Mouse (Mus musculus) spleen, adult 2 months (tissue): ENCODE measurements around the gene 1700019N19Rik. TPM values are rescaled to one million over a fixed set of nuclear protein-coding genes. Genes with fewer than 3 reads are reported as not detected.

Experiments used
- DNase-seq, 2 experiments: peaks; one replicate each; pipeline versions ENCODE4 v3.0.0 to v3.0.0-alpha.2; 2012 to 2021; ENCODE audit warnings: low spot score in 2 of 2, low read depth in 1 of 2
- H3K27ac ChIP-seq: fragments of 200-500 bp; 2 replicates; pipeline ENCODE4 v1.5.1; 2012; ENCODE audit warnings: low read length, inconsistent platforms; ENCODE audit not compliant: insufficient read depth
- H3K27me3 ChIP-seq: fragments of 200-500 bp; 2 replicates; pipeline ENCODE4 v1.6.1; 2012; ENCODE audit warnings: mild to moderate bottlenecking, moderate library complexity, low read length, inconsistent platforms; ENCODE audit not compliant: control insufficient read depth, insufficient read depth
- H3K36me3 ChIP-seq: fragments of 200-500 bp; 2 replicates; pipeline ENCODE4 v1.6.1; 2012; ENCODE audit warnings: mild to moderate bottlenecking, low read length, inconsistent platforms; ENCODE audit not compliant: control insufficient read depth, insufficient read depth
- H3K4me1 ChIP-seq: fragments of 200-500 bp; 2 replicates; pipeline ENCODE4 v1.6.1; 2011; ENCODE audit warnings: inconsistent platforms; ENCODE audit not compliant: control insufficient read depth, insufficient read depth, insufficient read length
- H3K4me3 ChIP-seq: fragments of 200-500 bp; 2 replicates; pipeline ENCODE4 v1.5.1; 2011; ENCODE audit warnings: mild to moderate bottlenecking, inconsistent platforms; ENCODE audit not compliant: insufficient read depth, insufficient read length; ENCODE audit errors: extremely low read depth
- CTCF ChIP-seq: fragments of 200-500 bp; IDR thresholded peaks from 2 replicates; pipeline ENCODE4 v1.5.1; 2011; ENCODE audit warnings: mild to moderate bottlenecking, inconsistent platforms; ENCODE audit not compliant: insufficient read depth, insufficient read length, insufficient replicate concordance; ENCODE audit errors: extremely low read depth
- POLR2A ChIP-seq: fragments of 200-500 bp; IDR thresholded peaks from 2 replicates; pipeline ENCODE4 v1.6.1; 2011; ENCODE audit warnings: low read depth, low read length, inconsistent platforms
- WGBS: fragments of 180-500 bp; shearing (Covaris S2); methylation state at CpG from one replicate; pipeline ENCODE4 v1.1.7; 2018; 5-methylcytosine and 5-hydroxymethylcytosine counted together
- polyA plus RNA-seq: library from polyadenylated mRNA; depleted of rRNA; stranded (reverse); fragments of >200 nt; gene quantifications from 2 replicates; pipeline ENCODE4 v1.2.3, GENCODE M21; 2012

1700019N19Rik gene
- polyA plus RNA-seq, 1 experiment = not detected

DNA sequence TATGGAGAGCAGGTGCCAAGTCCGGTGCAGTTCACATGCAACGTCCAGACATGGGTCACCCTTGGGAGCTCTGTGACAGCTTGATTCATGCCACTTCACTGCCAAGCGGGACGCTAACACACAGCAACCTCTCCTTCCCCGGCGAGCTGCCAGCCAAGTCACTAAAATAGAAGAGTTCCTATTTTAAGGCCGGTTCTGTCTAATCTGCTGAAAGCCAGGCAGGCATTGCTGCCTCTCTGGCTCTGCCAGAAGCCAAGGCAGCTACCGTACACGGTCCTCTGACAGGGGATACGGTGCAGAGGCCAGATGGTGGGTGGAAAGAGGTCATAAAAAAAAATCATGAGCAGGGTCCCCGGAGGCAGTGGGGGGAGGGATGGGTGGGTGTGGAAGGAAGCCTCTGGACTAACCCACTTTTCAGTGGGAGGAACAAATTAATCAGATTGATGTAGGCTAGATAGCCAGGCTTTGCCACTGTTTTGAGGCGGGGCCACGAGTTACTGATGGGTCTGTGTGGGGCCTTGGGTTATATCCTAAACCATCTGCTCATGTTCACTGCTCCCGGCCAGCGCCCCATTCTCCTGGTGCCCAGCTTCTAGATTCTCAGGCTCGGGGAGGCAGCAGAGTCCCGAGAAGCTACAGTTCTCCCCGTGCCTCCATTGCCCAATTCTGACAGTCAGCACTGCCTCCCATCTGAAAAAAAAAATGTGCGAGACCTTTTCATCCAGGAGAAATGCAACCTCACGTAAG lies 28.4 kb upstream of the 1700019N19Rik start:
- TF ChIP-seq POLR2A (no peak), CTCF (no peak)
- Histone ChIP-seq H3K27ac (no peak overlapping the region), H3K36me3 (no peaks in the 10 kb centered on the region), H3K4me1 (peaks cover 19% of the 10 kb centered on the region; the same call in 1 of the 2 replicates), H3K4me3 (no peak overlapping the region), H3K27me3 (no peaks in the 10 kb centered on the region)
- 38% methylated on average over 20 of the region's 20 CpGs for WGBS
- no peak for DNase-seq

DNA sequence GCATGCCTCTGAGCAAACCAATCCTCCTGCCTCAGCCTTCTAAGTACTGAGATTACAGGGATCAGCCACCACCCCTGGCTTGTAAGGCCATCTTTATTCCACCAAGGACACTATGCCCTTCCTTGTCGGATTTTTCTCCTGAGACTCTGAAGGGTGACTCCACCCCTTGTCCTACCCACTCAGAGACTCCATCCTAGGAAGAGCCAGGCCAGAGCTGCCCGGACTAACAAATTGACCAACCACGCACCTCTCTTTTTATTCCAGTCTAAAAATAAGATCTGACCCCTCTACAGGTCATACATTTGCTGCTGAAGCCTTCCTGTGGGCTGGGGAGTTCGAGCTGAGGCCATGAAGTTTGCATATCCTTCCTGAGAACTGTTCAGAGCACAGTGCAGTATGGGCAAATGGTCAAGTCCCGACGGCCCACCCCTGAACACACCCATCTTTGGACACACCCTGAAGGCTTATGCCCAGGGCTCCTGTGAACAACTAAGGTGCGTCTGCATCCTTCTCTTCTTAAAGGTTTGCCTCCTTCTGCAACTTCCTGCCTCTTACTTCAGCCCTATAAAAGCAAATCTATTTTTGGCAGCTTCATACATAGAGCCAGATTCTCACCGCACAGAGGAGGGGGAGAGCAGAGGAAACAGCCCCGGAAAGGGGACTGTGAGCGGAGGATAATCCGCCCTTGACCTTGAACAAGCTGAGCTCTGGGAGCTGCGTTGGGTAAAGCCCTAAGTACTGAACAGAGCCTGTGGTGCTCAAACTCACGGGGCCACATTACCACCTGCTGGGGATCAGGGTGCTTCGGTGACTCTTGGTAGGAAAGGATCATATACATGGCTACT lies 24.5 kb upstream of the 1700019N19Rik start:
- Histone ChIP-seq H3K27me3 (no peaks in the 10 kb centered on the region), H3K4me3 (no peak overlapping the region), H3K4me1 (peaks cover 31% of the 10 kb centered on the region; the same call in 1 of the 2 replicates), H3K36me3 (no peaks in the 10 kb centered on the region), H3K27ac (peak overlapping the region; percentile 21)
- WGBS = 22% methylated on average over 14 of the region's 14 CpGs
- peak in 1 of 2 experiments; percentile 26 for DNase-seq
- no peak for TF ChIP-seq CTCF

DNA sequence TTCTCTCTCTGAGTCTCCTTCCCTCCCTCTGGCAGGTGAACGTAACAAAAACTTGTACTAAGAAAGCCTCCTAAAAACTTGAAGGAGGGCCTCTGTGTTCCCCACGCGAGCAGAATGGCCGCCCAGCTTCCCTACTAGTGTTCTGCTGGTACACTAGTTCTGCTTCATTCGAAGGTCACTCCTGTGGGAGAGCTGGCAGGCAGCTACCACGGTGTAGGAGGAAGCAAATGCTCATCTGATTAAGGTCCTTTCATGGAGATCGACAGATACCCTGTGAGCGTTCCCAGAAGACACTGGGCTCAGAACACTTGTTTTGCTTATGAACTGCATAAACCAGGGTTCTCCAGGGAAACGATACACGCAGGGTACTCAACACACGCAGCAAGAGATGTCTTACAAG lies 23.1 kb upstream of the 1700019N19Rik start:
- no peak overlapping the region for H3K27ac ChIP-seq
- H3K36me3 ChIP-seq = no peaks in the 10 kb centered on the region
- TF ChIP-seq POLR2A (no peak), CTCF (no peak)
- 79% methylated on average over 11 of the region's 11 CpGs for WGBS
- H3K4me3 ChIP-seq = no peak overlapping the region
- peaks cover 31% of the 10 kb centered on the region; the same call in 1 of the 2 replicates for H3K4me1 ChIP-seq
- H3K27me3 ChIP-seq = no peaks in the 10 kb centered on the region
- no peak for DNase-seq

DNA sequence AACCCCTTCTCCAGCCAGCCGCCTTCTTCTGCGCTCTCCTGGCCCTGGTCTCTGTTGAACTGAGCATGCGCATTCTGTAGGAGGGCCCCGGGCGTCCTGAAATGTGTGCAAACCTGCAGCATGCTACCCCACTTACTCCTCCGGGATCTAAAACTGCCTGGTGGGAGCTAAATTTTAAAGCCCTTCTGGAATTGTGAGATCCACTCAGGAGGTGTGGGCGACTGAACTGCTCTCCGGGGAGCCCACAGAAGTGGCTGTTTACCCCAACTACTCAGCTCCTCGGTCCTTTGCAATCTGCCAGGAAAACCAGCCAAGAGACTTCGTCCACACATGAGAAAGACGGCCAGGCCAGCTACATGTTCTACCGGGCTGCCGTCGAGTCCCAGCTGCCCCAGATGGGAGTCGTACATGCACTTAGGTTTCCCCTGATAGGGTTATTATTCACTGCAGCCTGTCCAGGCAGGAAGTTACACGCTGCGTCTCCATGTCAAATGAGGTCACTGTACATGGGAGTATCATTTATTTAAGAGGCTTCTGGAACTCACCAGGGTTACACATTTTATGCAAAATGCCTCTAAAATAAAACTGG lies 22.3 kb upstream of the 1700019N19Rik start:
- Histone ChIP-seq H3K27me3 (no peaks in the 10 kb centered on the region), H3K36me3 (no peaks in the 10 kb centered on the region), H3K4me1 (peaks cover 28% of the 10 kb centered on the region; the same call in 1 of the 2 replicates), H3K4me3 (no peak overlapping the region), H3K27ac (no peak overlapping the region)
- no peak for DNase-seq
- TF ChIP-seq POLR2A (no peak), CTCF (no peak)
- 74% methylated on average over 17 of the region's 17 CpGs for WGBS

DNA sequence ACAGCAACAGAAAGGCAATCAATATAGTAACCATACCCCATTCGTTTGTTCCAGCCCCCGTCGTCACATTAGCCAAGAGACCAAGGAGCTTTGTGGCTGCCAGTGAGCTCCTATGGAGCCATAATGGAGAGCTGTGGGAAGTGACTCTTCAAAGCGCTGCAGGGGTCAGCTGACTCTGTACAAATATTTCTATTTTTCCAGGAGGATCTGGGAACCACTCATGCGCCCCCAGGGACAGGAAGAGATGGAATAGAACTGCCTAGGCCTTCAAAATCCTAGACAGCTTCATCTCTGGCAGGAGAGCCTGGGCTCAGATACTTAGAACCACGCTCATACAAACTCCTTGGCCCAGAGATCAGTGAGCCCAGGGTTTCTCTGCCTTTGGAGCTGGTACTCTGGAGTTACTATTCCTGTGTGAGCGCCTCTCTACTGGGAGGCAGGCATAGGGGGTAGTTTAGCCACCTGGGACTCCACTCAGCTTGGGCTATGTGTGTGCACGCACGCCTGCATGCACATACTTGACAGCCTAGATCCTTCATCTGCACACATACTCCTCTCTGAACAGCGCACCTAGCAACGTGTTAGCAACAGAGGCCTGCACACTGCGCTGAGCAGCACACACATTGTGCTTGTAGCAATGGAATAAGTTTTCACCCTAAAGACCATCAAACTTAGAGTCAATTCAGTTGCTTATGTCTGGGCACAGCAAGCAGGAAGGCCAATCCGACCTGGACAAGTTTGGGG lies 21.1 kb upstream of the 1700019N19Rik start:
- no peak overlapping the region for H3K27ac ChIP-seq
- H3K4me1 ChIP-seq = peaks cover 28% of the 10 kb centered on the region; the same call in 1 of the 2 replicates
- TF ChIP-seq CTCF = no peak
- no peak for TF ChIP-seq POLR2A
- no peaks in the 10 kb centered on the region for H3K27me3 ChIP-seq
- no peak overlapping the region for H3K4me3 ChIP-seq
- 90% methylated on average over 13 of the region's 13 CpGs for WGBS
- H3K36me3 ChIP-seq = no peaks in the 10 kb centered on the region
- no peak for DNase-seq

DNA sequence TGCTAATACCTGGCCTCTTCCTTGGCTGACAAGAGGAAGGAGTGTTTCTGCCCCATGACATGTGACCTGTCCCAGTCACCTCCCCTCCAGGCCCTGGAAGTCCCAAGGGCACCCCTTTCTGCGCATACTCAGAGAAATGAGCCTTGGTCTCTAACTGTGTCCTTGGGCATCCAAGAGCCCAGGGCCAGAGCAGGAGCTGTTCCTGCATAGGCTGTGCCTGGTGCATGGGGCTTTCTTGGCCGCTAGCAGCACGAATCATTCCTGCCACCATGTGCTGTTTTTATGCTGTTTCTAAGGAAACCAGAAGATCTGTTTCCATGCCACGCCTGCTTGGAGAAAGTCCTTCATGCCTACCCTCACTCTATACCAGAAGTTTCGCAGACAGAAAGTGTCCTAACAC lies 16.3 kb upstream of the 1700019N19Rik start:
- Histone ChIP-seq H3K27me3 (no peaks in the 10 kb centered on the region), H3K4me1 (no peaks in the 10 kb centered on the region), H3K4me3 (no peak overlapping the region), H3K36me3 (no peaks in the 10 kb centered on the region), H3K27ac (no peak overlapping the region)
- 78% methylated on average over 5 of the region's 5 CpGs for WGBS
- no peak for TF ChIP-seq CTCF
- no peak for TF ChIP-seq POLR2A
- no peak for DNase-seq
